Mouse (Mus musculus) bone marrow macrophage, adult 2 months (primary cell): Measurements from ENCODE around the gene Hoxc8.

Source experiments
- CTCF ChIP-seq: IDR thresholded peaks from 2 replicates; pipeline ENCODE4 v1.5.1; 2012; ENCODE audit warnings: low read depth, mild to moderate bottlenecking, low read length, moderate library complexity
- POLR2A ChIP-seq: IDR thresholded peaks from 2 replicates; pipeline ENCODE4 v1.6.1; 2012; ENCODE audit warnings: mild to moderate bottlenecking, low read depth, low read length, borderline replicate concordance

GRCm38 (mm10) chr15:102963259-102963658, 27.1 kb upstream of the Hoxc8 start:
- TF ChIP-seq CTCF, result no peak
- no peak for TF ChIP-seq POLR2A
